Mouse (Mus musculus) adrenal gland, postnatal 10 days (tissue): ENCODE results near the gene Morc1. TPM values are rescaled to one million over a fixed set of nuclear protein-coding genes. Genes with fewer than 3 reads are reported as not detected.

ENCODE experiments used
- DNase-seq: peaks from one replicate; pipeline ENCODE4 v3.0.0; 2021; ENCODE audit warnings: mixed read lengths
- long read RNA-seq, 2 experiments: library from polyadenylated mRNA; stranded (forward); transcript quantifications; one replicate each; pipeline ENCODE4 v2.0.0; 2021
- total RNA-seq, 2 experiments: library from RNA; stranded (reverse); gene quantifications; 2 replicates each; pipeline ENCODE4 v1.2.3; 2021

Morc1 gene
- not detected for total RNA-seq
- long read RNA-seq, experiment 1: 0 reads
- long read RNA-seq, experiment 2: 0 reads

DNA sequence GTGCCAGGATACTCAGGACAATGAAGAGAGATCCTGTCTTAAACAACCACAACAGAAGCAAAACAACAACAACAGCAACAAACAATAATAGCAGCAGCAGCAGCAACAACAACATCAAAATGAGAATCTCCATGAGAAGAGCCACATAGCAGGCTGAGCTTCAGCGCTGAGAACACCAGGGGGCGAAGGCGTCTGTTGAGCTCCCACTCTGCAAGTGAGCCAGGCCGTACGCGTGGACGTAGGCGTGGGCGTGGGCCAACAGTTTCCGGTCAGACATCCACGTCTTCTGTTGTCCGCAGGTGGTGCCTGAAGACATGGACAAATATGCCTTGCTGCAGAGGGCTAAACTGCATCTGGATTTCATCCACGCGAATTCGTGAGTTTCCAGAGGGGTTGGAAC, at the start of gene Morc1:
Gene Morc1 (plus strand): TSS at position 211 of the 400 bp plus-strand sequence.
- no peak for DNase-seq

DNA sequence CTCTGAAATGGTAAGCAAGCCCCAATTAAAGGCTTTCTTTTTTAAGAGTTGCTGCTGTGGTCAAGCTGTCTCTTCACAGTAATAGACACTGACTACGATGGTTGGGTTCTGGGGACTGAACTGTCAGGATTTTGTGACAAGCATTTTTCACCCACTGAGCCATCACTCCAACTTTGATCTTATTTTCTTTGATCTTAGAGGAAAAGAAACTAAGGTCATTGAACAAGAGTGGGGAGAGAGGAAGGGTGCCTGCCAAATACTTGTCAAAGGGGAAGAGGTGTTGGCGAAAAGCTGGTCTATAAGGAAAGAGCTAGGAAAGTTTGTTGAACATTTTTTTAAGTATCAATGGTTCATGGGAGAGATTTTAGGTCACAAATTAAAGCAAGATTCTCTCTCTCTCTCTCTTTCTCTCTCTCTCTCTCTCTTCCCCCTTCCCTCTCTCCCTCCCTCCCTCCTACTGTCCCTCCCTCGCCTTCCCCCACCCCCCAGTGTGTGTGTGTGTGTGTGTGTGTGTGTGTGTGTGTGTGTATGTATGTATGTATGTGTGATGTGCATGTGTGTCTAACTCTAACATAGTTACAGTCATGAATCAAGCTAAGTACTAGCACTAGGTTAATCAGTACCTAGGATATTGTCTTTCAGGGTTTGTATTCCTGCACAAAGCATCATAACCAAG, 47.3 kb upstream of the Morc1 start:
- DNase-seq: no peak

DNA sequence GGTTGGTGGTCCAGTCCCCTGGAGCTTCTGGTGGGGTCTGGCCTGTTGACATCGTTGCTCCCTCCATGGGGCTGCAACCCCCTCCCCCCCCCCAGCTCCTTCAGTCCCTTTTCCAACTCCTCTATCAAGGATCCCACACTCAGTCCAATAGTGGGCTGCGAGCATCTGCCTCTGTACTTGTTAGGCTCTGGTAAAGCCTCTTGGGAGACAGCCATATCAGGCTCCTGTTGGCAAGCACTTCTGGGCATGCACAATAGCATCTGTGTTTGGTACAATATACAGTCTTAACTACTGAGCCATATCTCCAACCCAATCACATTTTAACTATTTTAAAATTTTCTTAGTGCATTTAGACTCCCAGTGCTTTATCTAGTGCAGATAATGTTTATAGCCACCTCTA, 44.1 kb upstream of the Morc1 start:
- no peak for DNase-seq

DNA sequence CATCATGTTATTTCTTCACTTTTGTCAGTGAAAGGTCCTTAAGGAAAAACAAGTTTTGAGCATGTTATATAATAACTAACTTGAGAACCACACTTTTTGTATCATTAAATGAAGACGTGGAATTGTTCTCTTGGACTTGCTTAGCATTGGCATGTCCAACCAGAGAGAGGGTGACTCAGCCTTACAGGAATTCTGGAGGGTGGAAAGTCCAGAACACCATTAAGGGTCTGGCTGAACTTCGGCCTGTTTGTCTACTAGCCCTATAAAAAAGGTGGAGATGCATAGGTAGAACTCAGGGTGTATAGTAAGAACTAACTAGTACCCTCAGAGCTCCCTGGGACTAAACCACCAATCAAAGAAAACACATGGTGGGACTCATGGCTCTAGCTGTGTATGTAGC, 35.8 kb upstream of the Morc1 start:
- DNase-seq: no peak

DNA sequence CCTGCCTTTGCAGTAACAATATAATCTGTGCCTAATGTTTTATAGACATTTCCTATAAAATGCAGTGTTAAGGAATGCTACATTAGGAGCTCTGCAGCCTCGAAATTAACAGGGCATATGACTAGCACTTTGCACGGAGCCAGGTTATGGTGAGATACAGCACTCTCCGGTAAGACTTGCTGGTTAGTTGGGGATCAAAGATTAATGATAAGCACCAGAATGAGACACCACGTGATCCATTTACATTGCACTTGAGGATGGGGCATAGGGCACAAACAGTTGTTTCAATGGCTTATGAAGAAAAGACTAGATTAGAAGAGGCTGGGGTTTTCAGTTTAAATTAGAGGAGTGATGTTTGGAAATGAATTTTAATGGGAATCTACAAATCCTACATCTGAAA, 28.1 kb upstream of the Morc1 start:
- DNase-seq: no peak

DNA sequence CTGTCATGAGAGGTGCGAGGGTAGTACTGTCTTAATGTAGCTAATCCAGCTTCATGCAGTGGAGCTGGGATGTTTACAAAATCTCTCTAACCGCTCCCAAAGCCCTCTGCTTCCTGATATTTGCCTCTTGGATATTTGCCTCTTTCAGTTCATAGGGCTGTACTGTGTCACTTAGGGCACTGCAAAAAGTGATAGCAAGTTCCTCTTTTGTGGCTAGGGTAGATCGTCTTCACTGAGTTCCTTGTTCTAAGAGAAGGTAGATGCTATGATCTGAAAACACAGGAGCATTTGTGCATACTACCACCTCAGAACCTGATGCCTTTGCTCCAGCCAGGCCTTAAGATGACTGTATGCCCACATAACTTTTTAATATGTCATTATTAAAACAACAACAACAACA, 27.6 kb upstream of the Morc1 start:
- no peak for DNase-seq

DNA sequence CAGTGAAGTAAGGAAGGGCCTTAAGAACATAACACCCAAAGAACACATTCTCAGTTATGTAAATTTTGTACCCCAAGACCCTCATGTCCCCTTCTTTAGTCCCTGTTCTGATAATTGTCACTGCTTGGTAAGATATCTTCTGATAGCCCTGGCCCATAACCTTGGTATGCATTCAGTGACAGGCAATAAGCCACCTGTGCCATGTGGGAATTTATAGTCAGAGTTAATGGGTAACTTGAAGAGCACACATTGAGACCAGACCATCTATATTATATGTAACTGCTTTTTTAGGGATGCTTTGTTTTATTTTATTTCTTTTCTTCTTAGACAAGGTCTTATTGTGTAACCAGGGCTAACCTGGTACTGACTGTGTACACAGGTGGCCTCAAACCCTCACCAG, 27.0 kb upstream of the Morc1 start:
- no peak for DNase-seq

DNA sequence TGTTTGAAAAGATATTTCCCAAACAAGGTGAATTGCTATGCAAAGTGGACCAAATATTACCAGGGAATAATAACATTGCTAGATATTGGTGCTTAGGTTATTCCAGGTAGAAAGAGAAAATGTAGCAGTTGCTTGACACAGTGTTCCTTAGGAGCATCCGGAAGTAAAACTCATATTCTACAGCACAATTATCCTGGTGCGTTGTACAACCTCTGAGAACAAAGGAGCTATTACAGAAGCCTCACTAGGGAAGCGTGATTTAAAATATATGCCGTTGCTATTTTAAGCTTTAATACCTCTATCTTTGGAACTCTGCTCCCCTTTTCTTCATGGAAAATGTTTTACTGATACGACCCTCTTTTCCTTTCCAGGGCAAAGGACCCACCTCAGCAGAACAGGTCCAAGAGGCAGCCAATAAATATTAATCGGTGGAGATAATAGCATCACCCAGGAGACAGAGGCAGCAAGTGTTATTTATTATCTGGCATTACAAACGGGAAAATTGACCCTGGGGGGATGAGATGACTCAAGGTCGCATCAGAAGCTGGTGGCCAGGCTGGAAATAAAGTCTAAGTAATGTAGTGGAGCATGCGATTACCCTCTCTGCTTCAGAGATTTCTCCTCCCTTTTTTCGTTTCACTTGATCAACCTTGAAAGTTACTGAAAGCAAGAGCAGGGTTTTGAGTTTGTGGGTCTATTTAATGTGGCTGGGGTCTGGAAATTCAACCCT, 25.2 kb upstream of the Morc1 start:
- peak; percentile 16 for DNase-seq

DNA sequence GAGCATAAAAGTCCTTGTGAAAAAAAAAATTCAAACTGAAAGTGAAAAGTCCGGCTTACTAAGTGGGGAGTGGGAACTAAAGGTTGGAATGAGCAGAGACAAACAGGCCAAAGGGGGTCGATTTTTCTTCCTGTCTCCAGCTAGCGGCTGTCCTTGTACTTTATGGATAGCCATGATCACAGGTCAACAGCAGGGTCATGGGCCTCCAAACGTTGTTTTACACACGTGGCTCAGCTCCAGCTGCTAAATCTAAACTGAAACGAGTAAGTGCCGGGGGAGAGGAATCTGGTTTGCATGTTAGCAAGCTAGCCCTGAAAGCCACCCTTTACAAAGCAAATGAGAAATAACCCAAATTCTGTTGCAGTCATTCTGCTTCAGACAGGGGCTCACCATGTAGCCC, 21.5 kb upstream of the Morc1 start:
- peak; percentile 28 for DNase-seq

DNA sequence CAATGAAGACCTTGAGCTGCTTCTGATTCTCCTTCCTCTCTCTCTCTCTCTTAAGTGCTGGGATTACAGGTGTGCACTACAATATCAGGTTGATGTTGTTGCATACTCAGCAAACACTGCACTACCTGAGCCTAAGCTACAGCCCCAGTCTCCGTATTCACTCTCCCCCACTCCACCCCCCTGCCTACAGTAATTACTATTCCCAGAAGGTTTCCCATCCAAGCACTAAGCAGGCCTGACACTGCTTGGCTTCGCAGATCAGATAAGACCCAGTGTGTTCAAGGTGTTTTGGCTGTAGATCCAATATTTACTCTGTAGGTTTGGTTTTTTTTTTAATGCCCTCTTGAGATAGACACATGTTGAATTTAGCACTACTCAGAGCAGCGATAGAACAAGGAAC, 20.9 kb upstream of the Morc1 start:
- no peak for DNase-seq

DNA sequence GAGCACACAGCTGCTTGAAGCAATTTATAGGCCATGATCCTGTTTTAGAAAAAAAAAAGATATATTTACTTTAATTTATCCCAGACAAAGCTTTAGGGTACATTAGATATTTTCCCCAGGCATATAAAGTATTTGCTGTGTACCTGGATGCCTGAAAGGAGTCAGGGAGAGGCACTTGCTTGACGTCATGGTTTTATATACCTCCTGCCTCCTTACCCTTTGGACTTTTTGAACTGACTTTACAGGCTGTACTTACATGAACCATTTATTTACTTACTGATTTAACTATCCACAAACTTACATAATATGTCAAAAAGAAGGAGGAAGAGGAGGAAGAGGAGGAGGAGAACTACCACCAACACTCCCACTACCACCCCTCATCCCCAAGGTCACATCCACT, 18.8 kb upstream of the Morc1 start, which contains the start of gene Gm5485:
Gene Gm5485 (minus strand): TSS at position 171 of the 400 bp plus-strand sequence.
- no peak for DNase-seq

DNA sequence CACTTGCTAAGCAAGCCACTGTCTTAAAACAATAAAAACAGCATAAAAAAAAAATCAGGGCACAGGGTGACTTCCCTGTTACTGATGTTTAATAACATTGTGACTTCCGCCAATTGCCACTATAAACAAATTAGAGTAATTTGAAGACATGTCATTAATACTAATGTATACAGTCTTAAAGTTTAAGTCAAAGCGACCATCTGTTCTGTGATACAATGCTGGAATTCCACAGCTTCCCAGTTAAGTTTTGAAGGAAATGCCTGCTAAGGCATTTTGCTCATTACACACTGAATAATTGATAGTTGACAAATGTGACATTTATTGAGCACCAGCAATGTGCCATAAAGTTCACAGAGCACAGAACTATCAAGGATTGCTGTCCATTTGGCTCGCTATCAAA, 12.5 kb upstream of the Morc1 start:
- no peak for DNase-seq

DNA sequence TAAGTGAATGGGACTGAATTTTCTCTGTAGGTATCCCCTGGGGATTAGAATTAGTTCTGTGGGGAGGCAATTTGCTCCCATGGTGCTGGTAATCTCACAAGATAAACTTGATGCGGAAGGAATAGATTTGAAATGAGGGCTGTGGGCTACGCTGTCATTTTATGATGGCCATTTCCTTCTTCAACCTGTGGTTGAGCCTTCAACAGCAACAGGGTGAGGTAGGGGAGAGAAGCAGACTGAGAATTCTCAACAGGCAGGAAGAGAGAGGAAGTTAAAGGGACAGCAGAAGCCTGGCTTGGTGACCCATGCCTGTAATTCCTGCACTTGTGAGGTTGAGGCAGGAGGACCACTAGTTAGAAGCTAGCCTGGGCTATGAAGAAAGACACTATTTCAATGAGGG, 12.0 kb upstream of the Morc1 start:
- no peak for DNase-seq

DNA sequence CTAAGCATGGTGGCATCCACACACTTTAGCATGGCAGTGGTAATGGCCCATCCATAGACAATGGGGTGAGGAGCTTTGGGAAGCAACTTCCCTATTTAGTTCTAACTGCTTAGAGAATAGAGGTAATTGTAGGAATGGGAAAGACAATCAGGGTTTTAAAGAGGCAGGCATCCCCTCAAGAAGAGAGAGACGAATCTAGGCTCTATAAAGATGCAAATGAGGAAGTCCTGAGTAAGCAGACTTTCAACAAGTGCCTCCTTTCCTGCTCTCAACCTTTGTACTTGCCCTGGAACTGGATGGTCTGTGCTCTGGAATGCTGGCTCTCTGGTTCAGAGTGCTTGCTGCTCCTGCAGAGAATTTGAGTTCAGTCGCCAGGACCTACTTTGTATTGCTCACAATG, 8.5 kb upstream of the Morc1 start:
- DNase-seq: no peak

DNA sequence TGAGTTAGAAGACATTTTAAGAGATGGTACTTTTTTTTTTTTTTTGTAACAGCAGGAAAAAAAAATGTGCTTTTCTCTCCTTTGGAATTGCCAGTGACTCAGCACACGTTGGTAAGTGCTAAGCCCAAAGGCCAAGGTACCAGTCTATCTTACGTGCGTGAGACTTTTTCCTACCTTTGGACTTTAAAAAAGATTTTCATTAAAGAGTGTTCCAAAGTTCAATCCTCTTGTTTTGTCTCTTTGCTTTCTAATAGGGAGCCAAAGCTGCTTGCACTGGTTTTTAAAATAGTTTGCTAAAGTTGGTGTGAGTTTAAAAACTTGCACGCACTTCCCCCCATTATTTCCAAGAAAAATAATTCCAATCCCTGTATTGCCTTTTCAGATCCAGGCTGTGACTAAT, 7.0 kb upstream of the Morc1 start:
- DNase-seq: no peak

DNA sequence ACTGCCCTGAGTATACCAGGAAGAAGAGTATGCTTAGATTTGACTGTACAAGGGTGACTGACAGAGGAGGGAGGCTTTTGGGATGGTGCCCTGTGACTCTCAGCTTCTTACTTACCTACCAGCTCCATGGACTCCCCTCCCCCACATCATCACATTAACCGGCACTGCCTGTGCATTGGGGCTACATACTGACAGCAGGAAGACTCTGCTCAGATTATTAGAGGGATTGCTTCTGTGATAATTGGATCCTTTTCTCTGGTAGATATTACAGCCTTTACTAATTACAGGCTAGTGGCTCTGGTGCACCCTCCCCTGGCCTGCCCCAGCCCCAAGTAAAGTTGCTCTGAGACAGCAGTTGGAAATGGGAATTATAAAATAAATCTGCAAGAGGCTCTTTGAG, 1.6 kb upstream of the Morc1 start:
- DNase-seq: no peak

DNA sequence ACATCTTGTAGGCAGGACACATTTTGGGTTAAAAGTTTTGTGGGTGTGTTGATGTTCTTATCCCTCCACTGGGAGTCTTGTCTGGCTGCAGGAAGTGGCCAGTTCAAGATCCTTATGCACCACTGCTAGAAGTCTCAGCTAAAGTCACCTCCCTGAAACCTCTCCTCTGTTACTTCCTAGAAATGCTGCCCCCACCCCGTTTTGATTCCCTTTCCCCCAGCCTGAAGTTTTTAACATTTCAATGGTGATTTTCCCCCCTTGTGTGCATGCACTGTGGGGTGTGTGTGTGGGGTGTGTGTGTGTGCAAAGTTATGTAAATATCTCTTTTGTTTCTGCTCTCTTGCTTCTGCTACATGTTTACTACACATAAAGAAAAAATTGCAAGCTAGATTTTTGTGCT, 4.4 kb downstream of the Morc1 start:
- DNase-seq: no peak

DNA sequence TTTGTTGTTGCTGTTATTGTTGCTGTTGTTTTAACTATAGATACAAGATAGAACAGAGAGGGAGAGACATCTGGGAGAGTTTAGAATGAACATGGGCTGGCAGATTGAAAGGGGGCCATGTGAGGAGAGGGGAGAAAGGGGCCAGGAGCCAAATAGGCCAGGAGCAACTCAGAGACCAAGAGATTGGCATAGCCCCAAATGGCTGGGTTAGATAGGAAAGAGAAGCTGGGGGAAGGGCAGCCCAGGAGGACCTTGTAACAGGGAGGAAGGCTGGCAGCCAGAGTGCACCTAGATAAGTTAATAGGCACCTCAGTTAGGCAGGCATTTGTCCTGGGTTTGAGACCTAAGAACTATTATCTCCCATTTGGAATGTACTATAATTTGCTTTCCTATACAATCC, 6.4 kb downstream of the Morc1 start:
- peak; percentile 5 for DNase-seq

DNA sequence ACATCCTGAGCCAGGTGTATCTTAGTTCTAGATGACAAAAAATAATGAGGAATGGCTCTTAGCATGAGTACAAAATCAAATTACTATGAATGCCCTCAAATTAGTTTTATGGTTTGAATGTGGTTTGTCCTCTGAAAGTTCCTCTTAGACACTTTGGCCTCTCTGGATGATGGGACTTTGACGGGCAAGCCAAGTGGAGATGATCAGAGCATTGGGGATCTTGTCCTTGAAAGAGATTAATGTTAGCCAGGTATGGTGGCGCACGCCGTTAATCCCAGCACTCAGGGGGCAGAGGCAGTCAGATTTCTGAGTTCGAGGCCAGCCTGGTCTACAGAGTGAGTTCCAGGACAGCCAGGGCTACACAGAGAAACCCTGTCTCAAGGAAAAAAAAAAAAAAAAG, 13.6 kb downstream of the Morc1 start:
- DNase-seq: no peak

DNA sequence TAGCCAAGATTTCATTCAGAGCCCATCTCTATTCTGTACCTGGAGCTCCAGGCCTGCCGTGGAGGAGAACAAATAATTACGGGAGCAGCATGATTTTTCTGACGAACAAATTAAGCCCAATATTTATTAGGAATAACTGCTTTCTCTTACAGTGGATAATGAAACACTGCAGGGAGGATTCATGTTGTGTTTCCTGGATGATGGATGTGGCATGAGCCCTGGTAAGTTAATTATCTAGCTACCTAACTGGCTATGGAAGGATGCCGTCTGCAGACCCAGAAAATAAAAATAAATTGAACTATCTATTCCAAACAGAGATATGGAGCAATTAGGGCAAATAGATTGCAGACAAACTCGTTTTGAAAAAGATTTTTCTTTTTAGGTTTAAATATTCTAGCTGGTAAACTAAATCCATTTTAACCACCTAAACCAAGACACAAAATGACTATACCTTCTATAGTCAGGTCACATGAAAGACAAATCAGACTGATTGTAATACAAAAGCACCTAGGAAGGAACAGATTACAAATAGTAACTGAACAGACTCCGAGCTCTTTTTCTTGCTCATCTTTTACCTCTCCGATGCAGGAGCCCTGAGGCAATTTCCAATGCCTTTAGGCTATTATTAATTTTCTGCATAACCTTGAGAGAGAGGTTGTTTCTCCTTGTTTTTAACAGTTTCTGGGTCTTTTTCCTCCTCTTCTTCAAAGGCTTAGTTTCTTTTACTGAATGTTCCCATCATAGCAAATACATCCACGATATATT, 15.3 kb downstream of the Morc1 start:
- no peak for DNase-seq

DNA sequence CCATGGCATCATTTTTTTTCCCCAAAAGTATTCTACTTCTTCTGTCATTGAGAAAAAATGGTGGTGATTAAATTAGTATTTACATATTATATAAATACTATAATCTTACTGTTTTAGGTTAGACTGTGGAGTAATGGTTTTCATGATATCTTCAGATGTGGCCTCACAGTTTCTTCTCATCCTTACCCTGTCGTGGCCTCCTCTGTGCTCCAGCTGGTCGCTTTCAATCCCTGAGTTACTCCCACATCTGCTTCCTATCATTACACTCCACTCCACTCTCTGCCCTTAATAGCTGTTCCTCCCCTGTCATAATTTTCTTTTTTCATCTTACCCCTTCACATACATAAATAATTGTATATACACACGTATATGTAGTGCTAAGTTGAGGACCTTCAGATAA, 22.2 kb downstream of the Morc1 start:
- DNase-seq: no peak

DNA sequence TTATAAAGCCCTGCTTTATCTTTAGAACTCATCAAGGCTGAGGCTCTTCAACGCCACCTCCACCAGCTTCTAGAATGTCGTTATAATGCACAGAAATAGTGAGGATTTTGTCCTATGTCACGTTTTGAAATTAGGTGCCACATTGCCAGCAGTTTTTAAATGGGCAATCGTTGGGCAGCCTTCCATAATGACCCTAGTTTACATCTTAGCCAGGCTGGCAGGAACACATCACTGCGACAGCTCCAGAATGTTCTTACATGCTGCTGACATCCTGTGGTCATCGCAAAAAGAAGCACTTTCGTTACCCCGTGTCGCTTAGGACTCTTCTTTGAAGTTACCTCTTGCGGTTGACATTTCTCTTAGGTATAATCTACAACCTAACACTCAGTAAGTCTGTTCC, 42.4 kb downstream of the Morc1 start:
- no peak for DNase-seq
